Mouse (Mus musculus): ENCODE data around the gene Sult6b1.

The Sult6b1 gene

DNA sequence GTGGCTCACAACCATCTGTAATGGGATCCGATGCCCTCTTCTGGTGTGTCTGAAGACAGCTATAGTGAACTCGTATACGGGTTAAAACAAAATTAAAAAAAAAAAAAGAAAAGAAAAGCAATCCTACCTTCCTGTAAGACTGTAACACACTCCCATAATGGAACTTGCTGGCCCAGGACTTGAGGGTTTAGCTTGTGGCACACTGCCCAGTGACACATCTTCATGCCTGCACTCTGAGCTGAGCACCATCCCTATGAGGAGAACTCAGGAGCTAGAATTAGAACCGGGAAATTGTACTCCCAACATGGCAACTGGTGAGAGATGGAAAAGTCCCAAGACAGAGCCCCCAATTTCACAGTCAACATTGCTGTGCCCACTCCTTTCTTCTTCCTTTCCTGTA is 23.5 kb downstream of the Sult6b1 start:
- DNase-seq (ENCODE audit: low spot score), result no peak

GRCm38 (mm10) chr17:78882401-78883112 is 24.2 kb downstream of the Sult6b1 start, which contains the start of gene Eif2ak2:
Eif2ak2 (minus strand) TSS chr17:78882573.
- DNase-seq (ENCODE audit: low spot score), result peak; percentile 90

DNA sequence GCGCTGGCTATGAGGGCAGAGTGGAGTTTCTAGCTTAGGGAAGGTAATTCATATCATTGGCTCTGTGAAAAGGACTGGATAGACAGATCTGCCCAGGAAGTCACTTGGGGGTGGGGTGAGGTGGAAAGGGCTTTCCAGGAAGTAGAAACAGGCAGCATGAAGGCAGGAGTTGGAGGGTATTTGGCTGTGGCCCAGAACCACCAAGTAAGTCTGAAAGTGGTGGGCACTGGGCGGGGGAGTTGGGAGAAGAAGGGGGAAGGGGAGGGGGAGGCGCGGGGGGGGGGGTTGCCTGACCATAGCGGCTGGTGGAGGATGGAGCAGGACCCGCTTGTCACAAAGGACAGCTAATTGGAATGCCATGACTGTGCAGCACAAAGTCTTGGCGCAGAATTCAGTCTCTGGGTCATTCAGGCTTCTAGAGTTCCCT is 24.9 kb downstream of the Sult6b1 start:
- DNase-seq (ENCODE audit: low spot score), result peak; percentile 43

GRCm38 (mm10) chr17:78873886-78874285 is 32.9 kb downstream of the Sult6b1 start:
- no peak for DNase-seq (ENCODE audit: low spot score)

- DNase-seq (ENCODE audit: low spot score), result no peak
Measured at GRCm38 (mm10) chr17:78856243-78856642, 50.5 kb downstream of the Sult6b1 start.

DNA sequence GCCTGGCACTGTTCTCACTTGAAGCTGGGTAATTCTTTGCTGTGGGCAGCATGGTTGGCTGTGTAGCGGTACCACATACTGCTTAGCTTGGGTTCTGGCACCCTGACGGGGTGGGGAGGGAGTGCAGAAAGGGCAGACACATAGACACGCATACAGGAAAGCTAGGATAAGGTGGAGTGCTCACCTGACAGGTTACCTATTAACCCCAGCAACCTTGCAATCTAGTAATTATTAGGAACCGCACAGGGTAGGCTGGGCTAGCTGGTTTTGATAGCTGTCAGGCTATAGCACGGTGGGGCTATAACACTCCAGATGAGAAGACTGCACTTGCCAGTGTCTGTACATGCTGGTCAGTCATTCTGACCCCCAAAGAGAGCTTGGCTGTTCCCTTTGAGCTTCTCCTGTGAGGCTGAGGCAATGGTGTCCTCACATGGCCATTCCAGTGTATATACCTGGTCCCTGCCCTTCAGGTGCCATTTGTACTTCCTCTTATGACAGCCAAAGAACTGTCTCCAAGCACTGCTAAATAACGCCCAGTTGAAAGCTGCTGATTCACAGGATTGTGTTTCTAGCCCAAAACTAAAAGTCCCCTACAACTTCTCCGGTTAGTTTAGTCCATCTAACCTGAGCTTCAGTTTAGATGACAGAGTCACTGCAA is 64.4 kb downstream of the Sult6b1 start:
- peak; percentile 63 for DNase-seq (ENCODE audit: low spot score)

- DNase-seq (ENCODE audit: low spot score), result no peak
Measured at GRCm38 (mm10) chr17:78836056-78836455, 70.7 kb downstream of the Sult6b1 start.

DNA sequence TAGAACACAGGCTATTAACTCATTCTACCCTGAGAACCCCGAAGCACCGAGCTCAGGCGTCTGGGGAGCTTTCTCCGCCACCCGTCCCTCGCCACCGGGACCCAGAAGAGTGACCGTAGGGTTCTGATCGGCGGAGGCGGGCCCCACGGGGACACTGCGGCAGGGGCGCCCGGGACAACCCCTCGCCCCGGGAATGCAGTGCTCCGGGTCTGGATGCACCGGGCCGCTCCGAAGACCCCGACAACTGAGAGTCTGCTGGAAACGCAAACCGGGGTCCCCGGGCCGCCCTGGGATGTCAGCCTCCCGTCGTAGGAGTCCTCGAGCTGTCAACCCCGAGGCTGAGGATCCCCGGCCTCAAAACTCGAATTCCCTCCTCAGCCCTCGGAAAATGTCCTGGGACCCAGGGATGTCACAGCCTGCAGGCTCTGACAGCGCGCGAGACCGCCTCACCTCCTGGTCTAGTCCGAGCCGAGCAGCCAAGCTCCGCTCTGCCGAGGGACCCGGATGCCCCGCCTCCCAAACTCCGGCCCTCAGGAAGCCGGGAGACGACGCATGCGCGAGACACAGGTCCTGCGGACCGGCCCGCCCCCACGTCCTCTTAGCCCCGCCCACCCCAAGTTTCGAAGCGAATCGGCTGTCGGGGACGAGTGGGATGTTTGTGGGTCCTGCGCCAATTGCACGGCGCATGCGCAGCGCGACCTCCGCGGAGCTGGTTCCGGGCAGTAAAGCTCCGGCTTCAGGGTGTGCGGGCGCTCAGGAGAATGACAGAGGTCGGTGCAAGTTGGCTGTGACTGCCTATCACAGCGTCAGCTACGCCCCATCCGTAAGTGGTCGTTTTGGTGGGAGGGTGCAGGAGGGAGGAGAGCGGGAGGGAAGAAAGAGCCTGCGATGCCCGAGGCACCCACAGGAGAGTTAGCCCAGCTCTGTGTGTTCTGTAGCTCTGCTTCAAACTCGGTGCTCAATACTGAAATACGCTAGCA is 71.6 kb downstream of the Sult6b1 start, which contains the start of the genes Heatr5b and Gpatch11:
Gene Heatr5b, minus strand, starts transcription at position 509 of the 980 bp plus-strand sequence.
Gene Gpatch11, plus strand, starts transcription at position 712 of the 980 bp plus-strand sequence.
- peak; percentile 99 for DNase-seq (ENCODE audit: low spot score)

Measured in yolk sac, embryonic 10.5 days (tissue).